Mouse (Mus musculus) midbrain, embryonic 11.5 days (tissue): Measurements from ENCODE around the gene Negr1. TPM values are rescaled to one million over a fixed set of nuclear protein-coding genes. Genes with fewer than 3 reads are reported as not detected.

Source experiments
- ATAC-seq: fragments of 200-750 bp; cut with Nextera tagmentation; 2 replicates; pipeline ENCODE4 v1.8.0; 2017; ENCODE audit warnings: moderate TSS enrichment, moderate library complexity; ENCODE audit not compliant: low FRiP score
- DNase-seq: peaks from one replicate; pipeline ENCODE4 v3.0.0; 2015; ENCODE audit warnings: low spot score; ENCODE audit errors: missing footprints
- H3K27ac ChIP-seq: fragments of 300-500 bp; sonication (generic); 2 replicates; pipeline ENCODE4 v1.5.1; 2014; ENCODE audit warnings: low read depth, low read length
- H3K27me3 ChIP-seq: fragments of 300-500 bp; sonication (generic); 2 replicates; pipeline ENCODE4 v1.6.1; 2014; ENCODE audit warnings: mild to moderate bottlenecking, low read length, moderate library complexity, mixed read lengths; ENCODE audit not compliant: control insufficient read depth, insufficient read depth
- H3K36me3 ChIP-seq: fragments of 300-500 bp; sonication (generic); 2 replicates; pipeline ENCODE4 v1.6.1; 2014; ENCODE audit warnings: mild to moderate bottlenecking, low read length, moderate library complexity, mixed read lengths; ENCODE audit not compliant: control insufficient read depth, insufficient read depth
- H3K4me1 ChIP-seq: fragments of 300-500 bp; sonication (generic); 2 replicates; pipeline ENCODE4 v1.6.1; 2014; ENCODE audit warnings: low read length; ENCODE audit not compliant: control insufficient read depth, insufficient read depth
- H3K4me2 ChIP-seq: fragments of 300-500 bp; sonication (generic); 2 replicates; pipeline ENCODE4 v1.6.1; 2014; ENCODE audit warnings: mild to moderate bottlenecking, moderate library complexity
- H3K4me3 ChIP-seq: fragments of 300-500 bp; sonication (generic); 2 replicates; pipeline ENCODE4 v1.5.1; 2014; ENCODE audit warnings: low read depth, low read length
- H3K9ac ChIP-seq: fragments of 300-500 bp; sonication (generic); 2 replicates; pipeline ENCODE4 v1.6.1; 2014; ENCODE audit warnings: low read length
- H3K9me3 ChIP-seq: fragments of 300-500 bp; sonication (generic); 2 replicates; pipeline ENCODE4 v1.6.1; 2016; ENCODE audit warnings: low read length; ENCODE audit not compliant: control insufficient read depth
- WGBS: fragments of 180-500 bp; shearing (Covaris S2); extraction: QIAGEN DNeasy Blood & Tissue Kit; methylation state at CpG from one replicate; pipeline ENCODE4 v1.1.7; 2014; 5-methylcytosine and 5-hydroxymethylcytosine counted together
- polyA plus RNA-seq: library from polyadenylated mRNA; unstranded; fragments of >200 nt; fragmentation: Nextera tagmentation; extraction: Ambion mirVana; gene quantifications from 2 replicates; pipeline ENCODE4 v1.2.1, GENCODE M21; 2014

The Negr1 gene
- polyA plus RNA-seq, 1 experiment from 2014 or later, result 4.4 TPM

GRCm38 (mm10) chr3:156958640-156959039 lies 397.0 kb downstream of the Negr1 start:
- 93% methylated on average over 7 of the region's 7 CpGs for WGBS

GRCm38 (mm10) chr3:156968764-156969163 lies 407.2 kb downstream of the Negr1 start:
- WGBS, result 86% methylated on average over 2 of the region's 2 CpGs
- H3K27me3 ChIP-seq, result no peaks in the 10 kb centered on the region
- H3K36me3 ChIP-seq, result no peaks in the 10 kb centered on the region
- DNase-seq (no peak), ATAC-seq (no peak)
- H3K4me3 ChIP-seq, result no peak overlapping the region
- no peak overlapping the region for H3K27ac ChIP-seq
- H3K4me1 ChIP-seq, result no peaks in the 10 kb centered on the region
- no peaks in the 10 kb centered on the region for H3K9me3 ChIP-seq
- no peak overlapping the region for H3K4me2 ChIP-seq
- H3K9ac ChIP-seq, result no peak overlapping the region

More at GRCm38 (mm10) chr3:156958640-156959039, 397.0 kb downstream of the Negr1 start:
- no peak overlapping the region for H3K9ac ChIP-seq
- no peaks in the 10 kb centered on the region for H3K4me1 ChIP-seq
- H3K9me3 ChIP-seq, result no peaks in the 10 kb centered on the region
- no peaks in the 10 kb centered on the region for H3K27me3 ChIP-seq
- H3K4me3 ChIP-seq, result no peak overlapping the region
- no peak overlapping the region for H3K27ac ChIP-seq
- DNase-seq (no peak), ATAC-seq (no peak)
- no peaks in the 10 kb centered on the region for H3K36me3 ChIP-seq
- no peak overlapping the region for H3K4me2 ChIP-seq

GRCm38 (mm10) chr3:156971104-156971503 lies 409.5 kb downstream of the Negr1 start:
- H3K4me2 ChIP-seq, result no peak overlapping the region
- ATAC-seq (no peak), DNase-seq (no peak)
- no peaks in the 10 kb centered on the region for H3K27me3 ChIP-seq
- H3K4me1 ChIP-seq, result no peaks in the 10 kb centered on the region
- no peaks in the 10 kb centered on the region for H3K36me3 ChIP-seq
- H3K9me3 ChIP-seq, result no peaks in the 10 kb centered on the region
- no peak overlapping the region for H3K9ac ChIP-seq
- no peak overlapping the region for H3K4me3 ChIP-seq
- 74% methylated on average over 2 of the region's 2 CpGs for WGBS
- no peak overlapping the region for H3K27ac ChIP-seq

GRCm38 (mm10) chr3:156976816-156977215 lies 415.2 kb downstream of the Negr1 start:
- peak; percentile 62 for DNase-seq
- no peak overlapping the region for H3K4me3 ChIP-seq
- no peak overlapping the region for H3K9ac ChIP-seq
- no peaks in the 10 kb centered on the region for H3K36me3 ChIP-seq
- 68% methylated on average over 2 of the region's 2 CpGs for WGBS
- no peaks in the 10 kb centered on the region for H3K4me1 ChIP-seq
- no peaks in the 10 kb centered on the region for H3K9me3 ChIP-seq
- H3K27ac ChIP-seq, result no peak overlapping the region
- H3K27me3 ChIP-seq, result no peaks in the 10 kb centered on the region
- H3K4me2 ChIP-seq, result no peak overlapping the region
- ATAC-seq, result no peak

- H3K27ac ChIP-seq, result no peak overlapping the region
- no peaks in the 10 kb centered on the region for H3K36me3 ChIP-seq
- H3K27me3 ChIP-seq, result no peaks in the 10 kb centered on the region
- WGBS, result 84% methylated on average over 11 of the region's 11 CpGs
- no peaks in the 10 kb centered on the region for H3K9me3 ChIP-seq
- no peaks in the 10 kb centered on the region for H3K4me1 ChIP-seq
- peak; percentile 76 for DNase-seq
- no peak overlapping the region for H3K4me2 ChIP-seq
- ATAC-seq, result no peak
- H3K9ac ChIP-seq, result no peak overlapping the region
- H3K4me3 ChIP-seq, result no peak overlapping the region
Observed at GRCm38 (mm10) chr3:156980042-156980716, 418.6 kb downstream of the Negr1 start.

- H3K27ac ChIP-seq, result no peak overlapping the region
- no peaks in the 10 kb centered on the region for H3K27me3 ChIP-seq
- DNase-seq (no peak), ATAC-seq (peak; percentile 31)
- H3K4me3 ChIP-seq, result no peak overlapping the region
- H3K9ac ChIP-seq, result no peak overlapping the region
- H3K4me2 ChIP-seq, result no peak overlapping the region
- H3K36me3 ChIP-seq, result no peaks in the 10 kb centered on the region
- no peaks in the 10 kb centered on the region for H3K9me3 ChIP-seq
- no peaks in the 10 kb centered on the region for H3K4me1 ChIP-seq
- WGBS, result 64% methylated on average over 4 of the region's 4 CpGs
Observed at GRCm38 (mm10) chr3:156982102-156982501, 420.5 kb downstream of the Negr1 start.

GRCm38 (mm10) chr3:156987113-156987512 lies 425.5 kb downstream of the Negr1 start:
- DNase-seq (peak; percentile 56), ATAC-seq (no peak)
- no peaks in the 10 kb centered on the region for H3K9me3 ChIP-seq
- H3K4me3 ChIP-seq, result no peak overlapping the region
- H3K4me2 ChIP-seq, result no peak overlapping the region
- H3K36me3 ChIP-seq, result no peaks in the 10 kb centered on the region
- WGBS, result 95% methylated on average over 3 of the region's 3 CpGs
- H3K27ac ChIP-seq, result no peak overlapping the region
- no peaks in the 10 kb centered on the region for H3K27me3 ChIP-seq
- H3K4me1 ChIP-seq, result no peaks in the 10 kb centered on the region
- H3K9ac ChIP-seq, result no peak overlapping the region

- 83% methylated on average over 2 of the region's 2 CpGs for WGBS
- no peak overlapping the region for H3K9ac ChIP-seq
- H3K36me3 ChIP-seq, result no peaks in the 10 kb centered on the region
- ATAC-seq (no peak), DNase-seq (no peak)
- H3K4me3 ChIP-seq, result no peak overlapping the region
- H3K4me2 ChIP-seq, result no peak overlapping the region
- H3K27ac ChIP-seq, result no peak overlapping the region
- H3K4me1 ChIP-seq, result no peaks in the 10 kb centered on the region
- no peaks in the 10 kb centered on the region for H3K27me3 ChIP-seq
- no peaks in the 10 kb centered on the region for H3K9me3 ChIP-seq
Observed at GRCm38 (mm10) chr3:156992171-156992570, 430.6 kb downstream of the Negr1 start.

- H3K4me2 ChIP-seq, result no peak overlapping the region
- 74% methylated on average over 1 of the region's 1 CpGs for WGBS
- DNase-seq (no peak), ATAC-seq (no peak)
- H3K27me3 ChIP-seq, result no peaks in the 10 kb centered on the region
- H3K4me1 ChIP-seq, result no peaks in the 10 kb centered on the region
- no peaks in the 10 kb centered on the region for H3K9me3 ChIP-seq
- no peaks in the 10 kb centered on the region for H3K36me3 ChIP-seq
- no peak overlapping the region for H3K9ac ChIP-seq
- H3K27ac ChIP-seq, result no peak overlapping the region
- no peak overlapping the region for H3K4me3 ChIP-seq
Observed at GRCm38 (mm10) chr3:156992811-156993210, 431.2 kb downstream of the Negr1 start.
